Mouse (Mus musculus) CH12.LX (cell line): Measurements from ENCODE around the gene Zxdc.

Source experiments
- E2F4 ChIP-seq: IDR thresholded peaks from 2 replicates; pipeline ENCODE4 v1.6.1; 2011; ENCODE audit warnings: low read depth, low read length, improper control_type of control experiment; ENCODE audit not compliant: insufficient replicate concordance
- POLR2A ChIP-seq: IDR thresholded peaks from 2 replicates; pipeline ENCODE4 v1.6.1; 2011; ENCODE audit warnings: low read depth, mild to moderate bottlenecking, improper control_type of control experiment, low read length
- UBTF ChIP-seq: IDR thresholded peaks from 2 replicates; pipeline ENCODE4 v1.6.1; 2012; ENCODE audit warnings: low read depth, mild to moderate bottlenecking, inconsistent platforms, low read length, improper control_type of control experiment, moderate library complexity
- ZC3H11A ChIP-seq: IDR thresholded peaks from 2 replicates; pipeline ENCODE4 v1.6.1; 2012; ENCODE audit warnings: low read depth, mild to moderate bottlenecking, inconsistent platforms, low read length, improper control_type of control experiment

DNA sequence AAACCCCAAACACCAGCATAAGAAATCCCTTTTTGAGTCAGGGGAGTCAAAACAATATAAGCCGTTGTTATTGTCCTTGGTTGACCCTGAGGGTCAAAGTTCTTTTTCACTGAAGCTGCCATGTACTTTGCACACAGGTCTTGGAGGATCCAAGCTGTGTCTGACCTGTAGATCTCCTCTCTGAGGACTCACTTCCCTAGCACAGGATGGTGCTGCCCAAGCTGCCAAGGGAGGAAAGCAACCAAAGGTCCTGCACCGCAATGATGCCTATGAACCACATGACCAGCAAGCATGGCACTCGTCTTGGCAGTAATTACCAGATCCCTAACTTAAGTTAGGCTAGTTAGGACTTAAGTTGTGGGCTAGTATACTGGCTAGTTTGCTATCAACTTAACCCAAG lies 56.1 kb downstream of the Zxdc start:
- TF ChIP-seq ZC3H11A = no peak
- no peak for TF ChIP-seq POLR2A
- no peak for TF ChIP-seq UBTF
- TF ChIP-seq E2F4 = no peak
